Mouse (Mus musculus): ENCODE results near the gene 1810024B03Rik.

DNA sequence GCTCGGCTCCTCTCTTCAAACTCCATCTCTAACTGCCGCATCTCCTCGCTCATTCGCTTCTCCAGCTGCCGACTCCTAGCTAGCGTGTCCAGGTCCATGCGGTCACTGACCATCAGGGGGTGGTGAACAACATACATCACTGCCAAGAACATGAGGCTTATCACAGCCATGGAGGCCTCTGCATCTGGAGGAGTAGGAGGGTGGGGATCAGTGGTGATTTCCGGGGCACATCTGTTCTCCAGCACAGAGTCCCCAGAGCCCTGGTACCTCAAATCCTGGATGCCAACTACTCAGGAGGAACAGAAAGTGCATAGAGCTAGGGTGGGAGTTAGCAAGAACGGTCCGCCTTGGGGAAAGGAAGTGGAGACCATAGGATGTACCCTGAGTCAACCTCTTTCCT, 66.0 kb downstream of the 1810024B03Rik start:
- TF ChIP-seq CTCF (IDR thresholded peaks at IDR 0.05; ENCODE audit: low read depth, low read length) = no peak
- no peak for TF ChIP-seq POLR2AphosphoS5 (IDR thresholded peaks at IDR 0.05; ENCODE audit: insufficient replicate concordance, low read depth, low read length)
